Mouse (Mus musculus): ENCODE results near the gene Gm11213.

Gene Gm11213

DNA sequence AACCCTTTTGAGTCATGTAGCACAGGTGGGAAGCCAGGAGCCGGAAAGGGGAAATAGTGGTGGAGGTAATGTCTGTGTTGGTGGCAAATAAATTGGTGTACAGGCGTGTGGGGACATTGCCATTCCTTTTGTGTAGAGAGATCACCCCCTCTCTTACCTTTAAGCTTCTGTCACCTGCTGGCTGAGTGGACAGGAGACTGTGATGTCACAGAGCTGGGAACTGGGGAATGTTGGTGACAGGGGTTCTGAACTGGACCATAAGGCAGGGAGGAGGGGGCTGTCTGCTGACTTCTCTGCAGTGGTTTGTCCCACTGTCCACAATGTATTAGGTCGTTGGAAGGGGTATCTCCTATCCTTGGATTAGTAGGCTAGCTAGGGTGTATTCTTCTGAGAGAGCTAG is at the start of gene Gm11213:
Gm11213 (minus strand) TSS at position 317 of the 400 bp plus-strand sequence.
- in situ Hi-C loops (cut with MboI, MseI): loop anchor here (25.0 kb wide), 1 partner anchor 882 kb away; no protein-coding TSS in a partner anchor

DNA sequence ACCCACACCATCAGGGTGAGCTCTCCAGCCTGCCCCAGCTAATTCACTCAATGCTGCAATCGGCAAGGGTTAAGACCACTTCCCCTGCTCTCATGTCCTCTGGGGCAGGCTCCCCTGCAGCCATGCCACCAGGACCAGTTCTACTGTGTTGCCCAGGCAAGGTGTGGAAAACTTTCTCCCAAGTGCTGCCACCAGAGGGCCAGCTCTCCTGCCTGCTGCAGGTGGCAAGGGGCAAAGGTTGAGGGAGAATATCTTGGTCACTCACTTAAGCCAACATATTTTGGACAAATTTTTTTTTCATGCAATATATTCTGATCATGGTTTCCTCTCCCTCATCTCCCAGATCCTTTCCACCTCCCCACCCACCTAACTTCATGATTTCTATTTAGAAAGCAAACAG is 49.3 kb upstream of the Gm11213 start:
- in situ Hi-C loops (cut with MboI, MseI): no loop called here

- in situ Hi-C loops (cut with MboI, MseI): no loop called here
Measured at GRCm38 (mm10) chr4:63643956-63644726, 39.1 kb upstream of the Gm11213 start.

DNA sequence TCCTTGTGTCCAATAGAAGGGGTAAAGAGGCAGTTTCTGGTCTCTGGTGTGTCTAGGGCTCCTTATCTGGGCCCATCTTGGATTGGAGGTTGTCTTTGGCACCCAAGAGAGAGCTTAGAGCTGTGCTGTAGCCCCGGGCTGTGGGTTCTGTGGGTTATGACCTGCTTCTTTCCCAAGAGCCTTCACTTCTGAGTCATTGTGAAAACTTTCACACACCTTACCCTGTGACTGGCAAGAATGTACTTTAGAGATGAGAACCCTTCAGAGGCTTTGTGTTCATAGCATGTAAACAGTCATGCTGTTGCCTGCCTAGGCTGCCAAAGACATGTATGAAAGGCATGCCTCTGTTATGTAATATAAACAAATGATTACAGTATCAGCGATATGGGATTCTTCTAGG is 34.8 kb upstream of the Gm11213 start:
- in situ Hi-C loops (cut with MboI, MseI): no loop called here

GRCm38 (mm10) chr4:63638603-63639002 is 33.5 kb upstream of the Gm11213 start:
- in situ Hi-C loops (cut with MboI, MseI): no loop called here

GRCm38 (mm10) chr4:63633181-63633580 is 28.1 kb upstream of the Gm11213 start:
- in situ Hi-C loops (cut with MboI, MseI): no loop called here

GRCm38 (mm10) chr4:63627111-63627510 is 22.1 kb upstream of the Gm11213 start:
- in situ Hi-C loops (cut with MboI, MseI): loop anchor here (5.0 to 10.0 kb wide), 2 partner anchors 315 to 1968 kb away; no protein-coding TSS in a partner anchor

DNA sequence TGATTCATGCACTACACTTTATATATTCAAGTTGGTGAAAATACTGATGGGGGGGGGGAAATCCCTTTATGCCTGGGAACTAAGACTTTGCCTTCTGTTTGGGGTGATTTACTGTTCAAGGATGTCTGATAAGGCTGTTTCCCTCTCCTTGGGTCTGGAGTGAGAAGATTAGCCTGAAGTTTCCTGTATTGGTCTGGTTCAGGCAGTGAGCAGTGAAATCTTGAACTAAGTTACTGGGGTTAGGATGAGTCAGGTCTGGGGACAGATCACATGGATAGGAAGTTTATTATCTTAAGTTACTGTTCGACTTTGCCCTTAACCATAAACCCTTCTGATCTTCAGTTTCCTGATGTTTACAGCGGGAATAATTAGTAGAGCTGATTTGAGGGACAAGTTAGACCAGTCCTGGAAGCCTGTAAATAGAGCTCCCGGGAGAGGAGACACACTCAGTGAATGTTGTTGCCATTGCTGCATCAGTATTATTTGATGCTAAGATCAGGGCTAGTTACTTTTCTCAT is 20.6 kb upstream of the Gm11213 start:
- in situ Hi-C loops (cut with MboI, MseI): loop anchor here (5.0 to 10.0 kb wide), 2 partner anchors 317 to 1969 kb away; no protein-coding TSS in a partner anchor

GRCm38 (mm10) chr4:63622378-63622835 is 17.3 kb upstream of the Gm11213 start, which contains the start of gene Tex48:
Gene Tex48 (minus strand): TSS chr4:63622428.
- in situ Hi-C loops (cut with MboI, MseI): loop anchor here (10.0 to 25.0 kb wide), 2 partner anchors 865 to 1972 kb away; no protein-coding TSS in a partner anchor

DNA sequence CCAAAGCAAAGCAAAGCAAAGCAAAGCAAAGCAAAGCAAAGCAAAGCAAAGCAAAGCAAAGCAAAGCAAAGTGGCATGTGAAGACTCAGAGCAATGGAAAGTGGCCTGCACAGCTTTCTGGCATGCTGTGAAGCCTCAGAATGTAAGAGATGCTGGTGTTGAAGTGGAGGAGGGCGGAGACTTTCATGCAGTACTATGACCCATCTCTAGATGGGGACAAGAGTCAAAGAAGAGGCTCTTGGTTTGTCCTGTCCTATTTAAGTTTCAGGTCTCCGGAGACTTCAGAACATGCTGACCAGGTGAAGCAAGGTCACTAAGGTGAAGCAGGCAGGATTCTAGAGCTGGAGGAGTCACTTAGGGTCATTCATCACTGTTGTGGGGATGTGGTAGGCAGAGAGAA is 16.8 kb upstream of the Gm11213 start:
- in situ Hi-C loops (cut with MboI, MseI): loop anchor here (10.0 to 25.0 kb wide), 2 partner anchors 865 to 1973 kb away; no protein-coding TSS in a partner anchor

- in situ Hi-C loops (cut with MboI, MseI): loop anchor here (25.0 kb wide), 1 partner anchor 879 kb away; no protein-coding TSS in a partner anchor
Measured at GRCm38 (mm10) chr4:63608391-63608790, 3.3 kb upstream of the Gm11213 start.

DNA sequence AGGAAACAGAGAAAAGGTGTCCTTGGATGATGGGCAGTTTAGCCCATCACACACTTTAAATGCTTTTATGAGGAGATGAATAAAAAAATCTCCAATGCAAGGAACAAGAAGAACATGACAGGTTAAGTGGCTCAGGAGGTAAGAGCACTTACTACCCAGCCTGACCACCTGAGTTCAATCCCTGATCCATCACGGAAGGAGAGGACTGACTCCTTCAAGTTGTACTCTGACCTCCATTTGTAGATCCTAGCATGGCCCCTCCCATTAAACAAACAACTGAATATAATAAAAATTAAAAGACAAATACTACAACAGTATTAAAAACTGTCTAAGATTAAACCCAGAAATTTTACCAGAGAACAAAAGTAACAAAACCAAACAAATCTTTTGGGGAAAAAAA is 907 bp upstream of the Gm11213 start:
- in situ Hi-C loops (cut with MboI, MseI): loop anchor here (25.0 kb wide), 1 partner anchor 881 kb away; no protein-coding TSS in a partner anchor

- in situ Hi-C loops (cut with MboI, MseI): loop anchor here (25.0 kb wide), 1 partner anchor 882 kb away; no protein-coding TSS in a partner anchor
Measured at GRCm38 (mm10) chr4:63605545-63605944, 484 bp upstream of the Gm11213 start.

DNA sequence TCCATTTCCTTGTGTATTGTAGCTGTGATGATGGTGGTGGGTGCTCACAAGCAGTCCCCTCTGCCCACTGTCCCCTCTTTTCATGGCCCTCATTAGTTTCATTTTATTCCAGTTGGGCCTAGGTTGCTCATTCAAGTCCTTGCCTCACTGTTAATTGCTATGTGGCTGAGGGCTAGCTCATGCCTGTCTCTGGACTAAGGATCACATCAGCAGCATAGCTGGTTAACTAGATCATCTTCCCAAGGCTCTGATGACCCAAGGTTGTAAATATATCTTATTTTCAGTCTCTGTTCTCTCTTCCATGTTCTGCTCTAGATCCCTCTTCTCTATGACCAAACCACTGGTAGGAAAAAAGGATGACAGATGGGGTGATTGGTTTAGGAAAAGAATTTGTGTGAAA is 3.8 kb downstream of the Gm11213 start:
- in situ Hi-C loops (cut with MboI, MseI): loop anchor here (25.0 kb wide), 1 partner anchor 886 kb away; no protein-coding TSS in a partner anchor

GRCm38 (mm10) chr4:63600786-63601185 is 4.3 kb downstream of the Gm11213 start:
- in situ Hi-C loops (cut with MboI, MseI): loop anchor here (25.0 kb wide), 1 partner anchor 887 kb away; no protein-coding TSS in a partner anchor

- in situ Hi-C loops (cut with MboI, MseI): loop anchor here (10.0 kb wide), 1 partner anchor 701 kb away; no protein-coding TSS in a partner anchor
Measured at GRCm38 (mm10) chr4:63596010-63596409, 9.1 kb downstream of the Gm11213 start.

GRCm38 (mm10) chr4:63595259-63595658 is 9.8 kb downstream of the Gm11213 start:
- in situ Hi-C loops (cut with MboI, MseI): loop anchor here (10.0 kb wide), 1 partner anchor 700 kb away; no protein-coding TSS in a partner anchor

DNA sequence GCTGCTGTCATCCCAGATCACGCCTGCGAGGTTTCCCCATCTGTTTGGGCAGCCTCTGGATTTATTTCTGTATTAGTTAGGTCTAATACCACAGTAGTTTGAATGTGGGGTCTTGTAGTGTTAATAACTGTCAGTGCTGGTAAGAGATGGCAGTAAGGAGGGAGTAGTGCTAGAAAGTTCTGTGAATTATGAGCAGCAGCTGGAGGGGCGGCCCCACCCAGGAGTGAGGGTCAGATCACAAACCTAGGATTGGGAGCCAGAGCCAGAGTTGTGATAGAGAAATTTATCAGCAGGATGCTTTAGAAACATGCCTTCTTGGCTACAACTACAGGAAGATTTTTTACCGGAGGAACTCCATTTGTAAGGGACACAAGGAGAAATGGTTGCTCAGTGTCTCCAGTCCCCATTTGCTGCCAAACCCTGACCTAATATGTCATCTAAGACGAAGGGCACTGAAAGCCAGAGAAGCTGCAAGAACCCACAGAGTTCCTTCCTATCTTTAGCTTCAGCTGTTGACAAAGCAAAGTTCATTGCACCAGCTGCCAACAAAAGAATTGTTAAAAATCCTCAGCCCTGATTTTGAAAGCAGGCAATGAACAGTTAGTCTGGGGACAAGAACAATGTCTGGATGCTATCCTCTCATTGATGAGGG is 10.5 kb downstream of the Gm11213 start:
- in situ Hi-C loops (cut with MboI, MseI): loop anchor here (10.0 kb wide), 1 partner anchor 700 kb away; no protein-coding TSS in a partner anchor

DNA sequence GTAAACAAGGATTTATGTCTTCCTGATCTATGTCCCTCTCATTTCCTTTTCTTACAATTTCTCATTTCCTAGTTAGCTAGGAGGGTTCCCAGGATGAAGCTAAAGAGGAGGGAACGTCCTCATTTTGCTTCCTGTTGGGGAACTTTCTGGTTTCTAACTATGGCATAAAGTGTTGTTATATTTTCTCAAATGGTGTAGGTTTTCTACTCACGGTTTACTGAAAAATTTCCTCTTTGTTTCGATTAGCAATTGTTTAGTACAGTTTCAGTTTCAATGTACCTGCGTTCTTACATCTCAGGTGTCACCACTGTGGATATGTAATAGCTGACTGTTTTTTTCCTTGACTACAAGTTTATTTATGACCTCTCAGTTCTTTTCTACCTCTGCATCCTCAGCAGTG is 14.5 kb downstream of the Gm11213 start:
- in situ Hi-C loops (cut with MboI, MseI): loop anchor here (10.0 kb wide), 1 partner anchor 696 kb away; no protein-coding TSS in a partner anchor

GRCm38 (mm10) chr4:63589987-63590386 is 15.1 kb downstream of the Gm11213 start:
- in situ Hi-C loops (cut with MboI, MseI): loop anchor here (10.0 kb wide), 1 partner anchor 695 kb away; no protein-coding TSS in a partner anchor

GRCm38 (mm10) chr4:63586240-63586639 is 18.8 kb downstream of the Gm11213 start:
- in situ Hi-C loops (cut with MboI, MseI): no loop called here
